Mouse (Mus musculus): ENCODE measurements around the gene Klk9.

Klk9 gene

DNA sequence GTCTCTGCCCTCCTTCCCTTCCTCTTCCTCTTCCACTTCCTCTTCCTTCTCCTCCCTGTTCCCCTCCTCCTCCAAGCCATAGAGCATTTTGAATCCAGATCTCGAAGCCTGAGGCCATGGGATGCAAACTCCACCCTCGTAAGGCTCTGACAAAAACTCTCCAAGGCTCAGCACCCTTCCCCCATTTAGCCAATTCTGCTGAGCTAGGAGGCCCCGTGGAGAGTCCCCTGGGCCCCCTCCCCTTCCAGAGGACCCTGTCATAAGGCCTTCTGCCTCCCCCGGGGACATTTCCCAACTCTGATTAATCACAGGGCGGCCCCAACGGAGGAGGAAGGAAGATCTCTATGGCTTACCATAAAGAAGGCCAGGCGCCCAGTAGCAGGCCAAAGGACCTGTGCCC, at the start of gene Klk9:
Klk9 (plus strand) TSS at position 301 of the 400 bp plus-strand sequence.
- WGBS: 83% methylated on average over 7 of the region's 7 CpGs

DNA sequence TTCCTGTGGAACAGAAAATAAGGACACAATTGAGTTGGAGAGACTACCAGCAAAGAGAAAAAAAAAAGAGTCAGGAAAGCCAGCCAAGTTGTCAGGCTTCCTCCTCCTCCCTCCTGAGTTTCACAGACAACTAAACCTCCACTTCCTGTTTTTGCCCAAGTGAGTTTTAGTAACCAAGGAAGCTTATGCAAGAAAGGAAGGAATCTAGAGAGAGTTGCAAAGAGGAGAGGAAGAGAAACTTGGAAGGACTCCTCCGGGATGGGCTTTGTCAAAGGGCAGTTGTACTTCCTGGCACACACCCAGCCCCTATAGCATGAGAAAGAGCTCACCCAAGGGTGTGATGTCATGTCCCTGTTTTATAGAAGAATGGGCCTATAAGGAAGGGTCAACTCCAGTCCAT, 43.9 kb upstream of the Klk9 start:
- 34% methylated on average over 1 of the region's 1 CpGs for WGBS

DNA sequence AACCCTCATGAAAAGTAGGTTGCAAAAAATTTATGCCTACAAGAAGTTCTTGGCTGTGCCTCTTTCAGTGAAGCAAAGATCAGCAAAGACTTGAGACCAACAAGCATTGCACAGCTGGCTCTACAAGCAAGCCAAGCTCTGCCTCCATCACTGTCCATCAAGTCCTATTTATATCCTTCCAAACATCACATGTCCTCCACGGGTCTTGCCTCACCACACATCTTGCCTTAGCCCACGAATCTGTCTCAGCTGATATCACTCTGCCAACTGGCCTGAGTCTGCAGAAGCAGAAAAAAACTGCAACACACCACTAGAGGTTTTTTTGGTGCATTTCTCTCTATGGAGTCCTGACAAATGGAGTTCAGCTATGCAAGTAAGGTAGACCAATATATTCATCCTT, 38.9 kb upstream of the Klk9 start:
- WGBS: 40% methylated on average over 2 of the region's 2 CpGs

DNA sequence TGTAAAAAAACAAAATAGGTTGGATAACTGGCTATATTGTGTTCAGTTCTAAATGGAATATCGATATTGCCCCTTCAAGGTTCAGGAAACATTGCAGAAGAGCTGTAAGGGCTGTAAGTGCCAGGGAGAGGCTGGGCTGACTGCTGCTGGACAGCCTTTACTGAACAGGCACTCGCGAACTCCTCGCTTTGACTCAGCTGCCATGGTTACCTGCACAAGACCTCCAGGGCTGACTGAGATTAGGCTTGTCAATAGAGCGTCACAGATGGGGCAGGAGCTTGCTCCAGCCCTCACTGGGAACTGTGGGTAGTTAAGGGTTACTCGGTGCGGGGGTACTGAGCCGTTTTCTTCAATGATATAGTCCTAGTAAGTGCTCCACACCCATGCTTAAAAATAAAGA, 25.2 kb upstream of the Klk9 start:
- 42% methylated on average over 8 of the region's 8 CpGs for WGBS

DNA sequence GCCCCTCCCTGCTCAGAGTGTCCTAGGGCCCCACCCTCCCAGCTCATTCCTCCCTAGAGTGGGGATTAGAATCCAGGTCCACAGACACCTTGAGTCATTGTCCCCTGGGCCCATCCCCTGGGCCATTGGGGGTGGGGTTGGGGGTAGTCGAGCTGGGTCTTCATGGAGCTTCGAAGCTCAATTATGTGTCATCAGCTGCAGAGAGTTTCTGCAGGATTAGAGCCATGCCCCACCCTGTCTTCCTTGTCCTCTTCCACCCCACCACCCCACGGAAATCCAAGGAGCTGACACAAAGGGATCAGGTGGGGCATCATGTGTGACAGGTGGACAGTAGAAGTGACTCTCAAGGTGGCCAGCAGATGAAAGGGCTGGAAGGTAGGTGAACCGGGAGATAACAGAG, 23.1 kb upstream of the Klk9 start, which contains the start of gene Klk12:
Klk12 (plus strand) TSS at position 301 of the 400 bp plus-strand sequence.
- 83% methylated on average over 4 of the region's 4 CpGs for WGBS

DNA sequence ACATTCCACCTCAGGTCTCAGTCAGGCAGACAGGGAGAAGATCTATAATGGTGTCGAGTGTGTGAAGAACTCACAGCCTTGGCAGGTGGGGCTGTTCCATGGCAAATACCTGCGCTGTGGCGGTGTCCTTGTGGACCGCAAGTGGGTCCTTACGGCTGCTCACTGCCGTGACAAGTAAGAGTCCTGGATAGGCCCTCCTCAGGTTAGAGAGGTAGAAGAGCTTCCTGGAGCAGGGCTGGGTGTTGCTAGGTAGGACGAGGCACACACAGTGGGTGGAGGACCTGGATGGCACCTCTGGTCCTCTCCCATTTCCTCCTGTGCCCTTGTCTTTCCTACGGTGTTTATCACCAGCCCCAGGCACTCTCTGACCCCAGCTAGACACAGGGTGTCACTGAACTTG, 22.1 kb upstream of the Klk9 start:
- 89% methylated on average over 8 of the region's 8 CpGs for WGBS

DNA sequence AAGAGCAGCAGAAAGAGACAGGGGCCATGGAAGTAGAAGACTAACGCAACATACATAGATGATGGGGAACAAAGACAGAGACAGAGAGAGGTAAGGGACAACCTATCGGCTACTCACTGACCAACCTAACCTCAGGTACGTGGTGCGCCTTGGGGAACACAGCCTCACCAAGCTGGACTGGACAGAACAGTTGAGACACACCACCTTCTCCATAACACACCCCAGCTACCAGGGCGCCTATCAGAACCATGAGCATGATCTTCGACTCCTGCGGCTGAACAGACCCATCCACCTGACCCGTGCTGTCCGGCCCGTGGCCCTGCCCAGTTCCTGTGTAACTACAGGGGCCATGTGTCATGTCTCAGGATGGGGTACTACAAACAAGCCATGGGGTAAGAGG, 21.0 kb upstream of the Klk9 start:
- 96% methylated on average over 10 of the region's 10 CpGs for WGBS

DNA sequence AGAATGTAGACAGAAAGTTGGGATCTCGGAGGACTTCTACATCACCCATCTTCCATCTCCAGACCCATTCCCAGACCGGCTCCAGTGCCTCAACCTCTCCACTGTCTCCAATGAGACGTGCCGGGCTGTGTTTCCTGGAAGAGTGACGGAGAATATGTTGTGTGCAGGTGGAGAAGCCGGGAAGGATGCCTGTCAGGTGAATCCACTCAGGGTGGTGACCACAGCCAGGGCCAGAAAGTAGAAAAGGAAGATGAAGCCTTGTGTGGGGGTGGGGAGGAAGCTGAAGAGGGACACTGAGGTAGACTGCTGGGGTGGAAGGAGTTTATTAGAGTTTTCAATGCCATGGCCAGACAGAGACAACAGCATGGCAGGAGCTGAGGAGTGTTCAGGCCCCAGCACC, 19.8 kb upstream of the Klk9 start:
- 95% methylated on average over 6 of the region's 6 CpGs for WGBS

DNA sequence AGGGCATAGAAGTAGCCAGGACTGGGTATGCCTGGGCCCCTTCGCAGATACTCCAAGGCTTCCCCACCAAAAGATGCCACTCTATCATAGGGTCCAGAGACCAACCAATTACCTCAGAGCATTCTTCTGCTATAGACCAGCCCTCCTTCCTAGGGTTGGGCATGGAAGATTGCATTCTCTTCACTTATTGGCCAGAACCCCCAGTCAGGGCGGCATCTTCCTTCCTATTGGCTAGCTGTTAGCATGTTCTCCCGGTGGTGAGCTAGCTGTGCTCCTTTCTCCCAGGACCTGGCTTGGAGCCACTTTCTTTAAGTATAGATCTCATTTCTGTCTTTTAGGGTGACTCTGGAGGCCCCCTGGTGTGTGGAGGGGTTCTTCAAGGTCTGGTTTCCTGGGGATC, 18.8 kb upstream of the Klk9 start:
- WGBS: 85% methylated on average over 3 of the region's 3 CpGs

DNA sequence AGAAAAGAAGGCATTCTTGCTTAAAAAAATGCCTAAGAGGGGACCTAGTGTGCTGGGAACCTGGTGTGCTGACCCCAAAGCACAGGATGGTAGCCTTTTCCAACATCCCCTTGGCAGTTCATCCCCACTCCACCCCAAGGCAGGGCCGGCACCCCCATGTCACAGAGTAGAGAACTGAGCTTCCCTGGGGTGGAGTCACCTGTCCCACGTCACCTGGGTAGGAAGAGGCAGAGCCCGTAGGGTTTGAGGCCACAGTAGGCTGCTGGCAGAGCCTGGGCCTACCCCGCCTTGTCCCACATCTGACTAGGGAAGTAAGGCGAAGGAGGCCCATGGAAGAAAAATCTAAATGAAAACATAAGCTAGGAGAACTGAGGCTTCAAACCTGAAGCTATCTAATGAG, 17.3 kb upstream of the Klk9 start, which contains the start of gene Klk11:
Klk11 (plus strand) TSS at position 241 of the 400 bp plus-strand sequence.
- 96% methylated on average over 5 of the region's 5 CpGs for WGBS

DNA sequence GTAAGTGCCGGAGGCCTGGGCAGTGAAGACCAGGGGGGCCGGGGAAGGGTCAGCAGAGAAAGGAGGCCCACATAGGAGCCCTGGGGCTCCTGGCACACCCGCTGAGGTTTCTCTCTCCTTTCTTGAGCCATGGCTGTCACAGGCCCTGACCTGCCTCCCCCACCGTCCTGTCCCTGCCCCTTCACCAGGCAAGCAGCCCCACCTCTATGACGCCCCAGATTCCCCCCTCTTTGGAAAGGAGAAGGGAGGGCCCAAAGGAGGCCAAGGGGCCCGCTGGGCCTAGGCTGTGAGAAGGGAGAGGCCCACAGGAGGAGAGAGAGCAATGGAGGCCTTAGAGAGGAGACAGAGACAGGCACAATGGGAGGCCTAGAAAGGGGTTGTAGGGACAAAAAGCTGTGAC, 16.9 kb upstream of the Klk9 start:
- WGBS: 83% methylated on average over 6 of the region's 6 CpGs

DNA sequence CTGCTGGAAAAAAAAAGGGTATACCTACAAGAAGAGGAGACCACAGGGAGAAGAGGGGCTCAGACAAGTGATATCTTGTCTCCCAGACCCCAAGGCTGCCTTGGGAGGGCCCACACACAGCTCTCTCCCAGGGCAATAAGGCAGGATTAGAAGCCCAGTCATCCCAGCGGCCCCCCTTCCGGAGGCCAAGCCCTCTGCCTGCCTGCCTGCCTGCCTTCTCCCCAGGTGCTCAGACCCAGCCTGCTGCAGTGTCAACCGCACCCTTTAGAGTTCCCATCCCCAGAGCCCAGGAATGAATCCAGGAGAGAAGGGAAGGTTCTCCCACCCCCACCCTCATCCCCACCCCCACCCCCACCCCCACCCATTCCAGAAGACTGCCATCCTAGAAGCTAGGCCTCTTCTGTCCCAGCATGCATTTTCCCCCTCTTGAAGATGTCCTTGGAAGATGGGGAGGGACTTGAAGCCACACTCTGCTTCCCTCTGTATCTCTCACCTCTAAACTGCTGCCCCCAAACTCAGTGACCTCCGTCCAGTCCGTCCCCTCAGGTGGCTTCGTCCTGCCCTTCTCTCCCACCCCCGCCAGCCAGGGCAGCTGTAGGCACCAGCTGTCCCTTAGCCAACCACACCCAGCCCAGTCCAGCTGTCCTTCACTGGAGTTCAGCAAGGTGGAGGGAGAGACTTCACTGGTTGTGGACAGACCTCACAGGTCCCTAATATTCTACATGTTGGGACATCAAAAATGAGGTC, 16.2 kb upstream of the Klk9 start:
- 69% methylated on average over 7 of the region's 7 CpGs for WGBS

DNA sequence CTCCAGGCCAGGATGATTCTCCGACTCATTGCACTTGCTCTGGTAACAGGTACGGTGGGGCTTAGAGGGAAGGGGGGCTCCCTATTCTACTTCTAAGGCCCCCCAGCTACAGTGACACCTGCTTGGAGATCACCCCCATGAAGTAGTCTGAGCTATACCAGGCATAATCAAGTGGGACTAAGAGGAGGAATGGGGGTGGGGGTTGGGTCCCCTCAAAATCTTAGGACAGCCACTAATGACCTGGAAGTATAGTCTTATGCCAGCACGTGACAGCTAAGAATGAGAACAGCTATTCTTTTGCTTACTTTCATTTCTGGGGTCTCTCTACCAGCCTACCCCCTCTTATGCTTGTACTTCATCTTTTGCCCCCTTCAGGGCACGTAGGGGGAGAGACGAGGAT, 15.2 kb upstream of the Klk9 start:
- 89% methylated on average over 5 of the region's 5 CpGs for WGBS

DNA sequence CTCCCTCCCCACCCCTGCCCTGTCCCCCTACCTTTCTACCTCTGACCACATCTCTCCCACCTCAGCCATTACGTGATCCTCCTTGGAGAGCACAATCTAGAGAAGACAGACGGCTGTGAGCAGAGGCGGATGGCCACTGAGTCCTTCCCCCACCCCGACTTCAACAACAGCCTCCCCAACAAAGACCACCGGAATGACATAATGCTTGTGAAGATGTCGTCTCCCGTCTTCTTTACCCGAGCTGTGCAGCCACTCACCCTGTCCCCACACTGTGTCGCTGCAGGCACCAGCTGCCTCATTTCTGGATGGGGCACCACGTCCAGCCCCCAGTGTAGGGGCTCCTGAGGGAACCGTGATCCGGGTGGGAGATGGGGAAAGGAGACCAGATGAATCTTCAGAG, 14.3 kb upstream of the Klk9 start:
- WGBS: 91% methylated on average over 12 of the region's 12 CpGs

DNA sequence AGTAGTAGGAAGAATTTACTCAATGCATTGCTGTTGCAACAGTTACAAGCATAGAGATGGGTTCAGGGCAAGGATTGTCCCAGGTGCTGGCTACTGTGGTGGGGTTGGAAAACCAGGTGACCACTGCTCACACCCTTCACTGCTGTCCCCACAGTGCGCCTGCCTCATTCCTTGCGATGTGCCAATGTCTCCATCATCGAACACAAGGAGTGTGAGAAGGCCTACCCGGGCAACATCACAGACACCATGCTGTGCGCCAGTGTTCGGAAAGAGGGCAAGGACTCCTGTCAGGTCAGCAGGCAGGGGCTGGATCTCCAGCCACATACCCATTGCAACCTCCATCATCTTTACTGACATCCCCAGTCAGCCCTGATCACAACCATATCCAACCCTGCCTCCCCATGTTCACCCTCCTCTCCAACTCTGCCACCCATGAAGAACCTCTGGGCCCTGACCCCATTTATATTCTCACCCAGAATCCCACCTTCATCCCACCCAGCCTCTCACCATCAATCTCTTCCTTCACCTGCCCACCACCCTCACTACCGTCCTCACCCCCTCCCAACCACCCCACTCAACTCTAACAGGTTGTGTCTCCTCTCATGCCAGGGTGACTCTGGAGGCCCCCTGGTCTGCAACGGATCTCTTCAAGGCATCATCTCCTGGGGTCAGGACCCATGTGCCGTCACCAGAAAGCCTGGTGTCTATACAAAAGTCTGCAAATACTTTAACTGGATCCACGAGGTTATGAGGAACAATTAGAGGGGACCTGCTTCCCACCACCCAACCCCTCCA, 13.3 kb upstream of the Klk9 start:
- 95% methylated on average over 10 of the region's 10 CpGs for WGBS

DNA sequence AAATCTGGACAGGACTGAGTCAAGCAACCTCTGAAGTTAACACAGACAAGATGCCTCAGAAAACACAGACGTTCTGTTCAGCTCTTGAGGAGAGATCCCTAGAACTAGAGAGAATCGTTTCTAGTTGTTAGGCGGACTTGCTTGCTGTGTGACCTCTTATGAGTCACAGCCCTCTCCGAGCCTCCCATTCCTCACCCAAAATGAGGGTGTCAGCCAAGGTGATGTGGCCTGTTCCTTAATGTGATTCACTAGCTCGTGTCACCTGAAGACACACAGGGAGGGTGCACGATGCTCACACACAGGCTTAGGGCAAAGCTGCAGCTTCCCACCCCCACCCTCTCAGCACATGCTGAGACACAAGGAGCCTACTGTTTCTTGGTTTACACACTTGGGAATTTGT, 11.4 kb upstream of the Klk9 start:
- whole genome bisulfite sequencing: 35% methylated on average over 6 of the region's 6 CpGs

DNA sequence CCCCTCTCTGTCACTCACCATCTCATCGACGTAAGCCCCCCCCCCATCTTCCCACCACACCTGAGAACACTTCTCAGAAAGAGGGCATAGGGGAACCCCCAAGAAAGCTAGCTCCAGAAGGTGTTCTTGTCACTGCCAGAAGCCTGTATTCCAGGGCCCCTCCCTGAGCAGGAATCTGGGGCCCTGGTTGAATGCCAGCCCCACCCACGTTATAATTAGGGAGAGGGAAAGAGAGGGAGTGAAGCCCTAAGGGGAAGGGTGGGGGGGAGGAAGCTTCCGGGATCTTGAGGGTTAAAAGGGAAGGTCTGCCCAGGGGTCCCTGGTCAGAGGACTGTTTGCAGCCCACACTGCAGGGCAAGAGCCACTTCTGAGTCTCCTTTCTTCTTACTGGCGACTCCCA, 10.9 kb upstream of the Klk9 start, which contains the start of gene Klk10:
Klk10 (plus strand) TSS at position 290 of the 400 bp plus-strand sequence.
- 41% methylated on average over 5 of the region's 5 CpGs for WGBS

DNA sequence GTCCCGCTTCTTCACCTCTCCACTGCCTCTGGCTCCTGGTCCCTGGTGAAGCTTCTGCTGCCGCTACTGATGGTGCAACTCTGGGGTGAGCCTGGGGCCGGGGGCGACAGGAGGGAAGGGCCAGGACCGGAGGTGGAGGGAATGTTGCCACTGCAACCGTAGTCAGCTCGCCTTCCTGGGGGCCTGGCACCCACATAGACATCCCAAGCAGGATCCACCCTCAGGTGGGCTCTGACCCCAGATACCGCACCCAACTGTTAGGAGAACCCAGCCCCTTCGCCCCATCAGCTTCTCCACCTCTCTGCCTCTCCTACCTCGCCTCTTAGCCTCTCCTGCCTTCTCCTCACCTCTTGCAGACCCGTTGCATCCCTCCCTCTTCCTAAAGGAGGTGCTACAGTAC, 10.2 kb upstream of the Klk9 start:
- WGBS: 93% methylated on average over 11 of the region's 11 CpGs

DNA sequence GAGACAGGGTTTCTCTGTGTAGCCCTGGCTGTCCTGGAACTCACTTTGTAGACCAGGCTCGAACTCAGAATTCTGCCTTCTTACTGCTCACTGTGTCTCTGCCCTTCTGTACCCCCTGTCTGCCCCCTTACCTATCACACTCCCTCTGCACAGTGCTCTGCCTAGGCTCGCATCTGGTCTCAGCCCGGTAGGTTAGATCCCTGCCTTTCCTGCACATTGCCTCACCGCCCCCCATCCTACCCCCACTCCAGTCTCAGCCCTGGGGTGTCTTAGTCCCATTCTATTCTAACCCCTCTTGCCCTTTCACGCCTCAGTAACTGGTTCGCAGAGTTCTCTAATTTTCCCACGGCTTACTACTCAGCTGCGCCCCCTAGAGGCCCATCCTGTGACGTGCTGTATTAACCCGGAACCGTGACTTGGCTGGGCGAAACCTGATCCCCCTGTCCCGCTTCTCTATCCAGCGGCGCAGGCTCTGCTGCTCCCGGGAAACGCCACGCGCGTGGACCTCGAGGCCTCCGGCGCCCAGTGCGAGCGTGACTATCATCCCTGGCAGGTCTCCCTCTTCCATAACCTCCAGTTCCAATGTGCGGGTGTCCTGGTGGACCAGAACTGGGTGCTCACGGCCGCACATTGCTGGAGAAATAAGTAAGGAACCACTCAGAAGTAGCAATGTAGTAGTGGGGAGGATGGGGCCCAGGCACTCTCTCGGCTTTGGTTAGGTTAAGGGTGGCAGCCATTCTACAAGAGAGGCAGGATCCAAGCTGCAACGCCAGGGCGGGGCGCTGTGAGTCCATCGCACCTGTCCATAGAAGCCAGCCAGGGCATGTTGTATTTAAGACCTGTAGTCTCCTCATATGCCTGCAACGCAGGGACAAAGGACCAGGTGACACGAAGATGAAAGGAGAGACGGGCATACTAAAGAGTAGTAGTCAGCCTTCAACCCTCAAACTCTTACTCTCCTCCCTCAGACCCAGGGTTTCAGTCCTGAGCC, 9.1 kb upstream of the Klk9 start:
- 18% methylated on average over 36 of the region's 36 CpGs for WGBS

DNA sequence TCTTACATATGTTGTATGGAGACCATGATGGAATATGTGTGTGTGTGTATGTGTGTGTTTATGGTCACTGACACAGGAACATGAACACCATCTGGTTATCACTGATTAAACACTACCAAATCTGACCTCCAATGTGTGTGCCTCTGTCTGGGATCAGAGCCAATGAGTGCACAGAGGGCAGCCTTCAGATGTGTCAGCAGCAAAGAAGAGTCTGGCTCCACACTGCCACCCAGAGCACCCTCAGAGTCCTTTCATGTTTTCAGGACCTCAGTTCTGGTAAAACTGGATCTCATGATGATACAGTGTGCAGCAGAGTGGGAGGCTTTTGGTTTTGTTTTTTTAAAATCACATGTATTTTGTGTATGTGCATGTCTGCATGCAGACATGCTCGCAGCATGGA, 6.4 kb upstream of the Klk9 start:
- WGBS: 97% methylated on average over 1 of the region's 1 CpGs

DNA sequence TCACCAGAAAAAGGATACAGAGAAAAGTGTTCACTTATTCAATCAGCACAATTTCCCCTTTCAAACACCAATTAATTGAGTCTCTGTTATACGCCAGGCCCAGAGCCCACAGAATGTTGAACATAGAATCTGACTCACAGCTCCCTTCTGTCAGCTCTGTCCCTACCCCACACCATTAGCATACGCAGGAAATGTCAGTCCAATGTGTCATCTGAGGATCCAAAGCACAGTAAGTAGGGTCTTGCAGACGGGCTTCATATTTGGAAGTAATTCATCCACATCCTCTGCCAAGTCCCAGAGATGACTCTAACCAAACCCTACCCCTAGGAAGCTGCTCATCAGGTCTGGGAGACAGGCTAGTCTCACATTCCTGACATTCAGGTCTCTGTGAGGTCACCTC, 3.6 kb upstream of the Klk9 start:
- 48% methylated on average over 3 of the region's 3 CpGs for WGBS

DNA sequence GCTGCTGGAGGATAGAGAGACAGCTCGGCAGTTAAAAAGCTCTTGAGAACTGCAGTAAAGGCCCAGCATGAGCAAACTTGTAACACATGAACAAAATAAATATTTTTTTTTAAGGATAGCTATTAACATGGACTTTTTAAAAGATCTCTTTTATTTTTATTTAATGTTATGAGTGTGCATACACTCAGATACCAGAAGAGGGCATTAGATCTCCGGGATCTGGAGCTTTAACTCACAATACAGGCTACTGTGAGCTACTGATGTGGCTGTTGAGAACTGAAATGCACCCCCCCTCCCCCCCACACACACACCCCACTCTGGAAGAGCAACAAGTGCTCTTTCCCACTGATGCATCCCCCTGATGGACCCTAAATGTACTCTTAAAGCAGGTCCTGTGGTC, 2.4 kb upstream of the Klk9 start:
- WGBS: 56% methylated on average over 2 of the region's 2 CpGs
